Mouse (Mus musculus) myocyte (in vitro differentiated cells): ENCODE results near the gene Fiz1.

Source experiments
- CEBPB ChIP-seq: IDR thresholded peaks from 2 replicates; pipeline ENCODE4 v1.6.1; 2011; ENCODE audit warnings: mild to moderate bottlenecking, moderate library complexity; ENCODE audit not compliant: poor library complexity, insufficient read depth, severe bottlenecking
- E2F4 ChIP-seq: IDR thresholded peaks from one replicate; pipeline ENCODE4 v1.6.1; 2011; ENCODE audit warnings: mild to moderate bottlenecking, control low read depth, moderate library complexity; ENCODE audit not compliant: insufficient read depth
- MAX ChIP-seq: IDR thresholded peaks from one replicate; pipeline ENCODE4 v1.6.1; 2011; ENCODE audit warnings: low read depth, mild to moderate bottlenecking, control low read depth
- MYOG ChIP-seq, 3 experiments: IDR thresholded peaks; one replicate each; pipeline ENCODE4 v1.6.1; 2011; ENCODE audit warnings: control low read depth in 2 of 3, low read depth in 2 of 3, mild to moderate bottlenecking in 2 of 3; ENCODE audit not compliant: insufficient read length in 2 of 3, control insufficient read depth in 1 of 3, insufficient read depth in 1 of 3
- POLR2A ChIP-seq: IDR thresholded peaks from one replicate; pipeline ENCODE4 v1.6.1; 2011; ENCODE audit warnings: low read depth, mild to moderate bottlenecking, control low read depth, moderate library complexity; ENCODE audit not compliant: insufficient read length
- POLR2AphosphoS2 ChIP-seq: IDR thresholded peaks from one replicate; pipeline ENCODE4 v1.6.1; 2011; ENCODE audit warnings: low read depth, control low read depth; ENCODE audit not compliant: insufficient read length
- REST ChIP-seq: IDR thresholded peaks from one replicate; pipeline ENCODE4 v1.6.1; 2011; ENCODE audit warnings: mild to moderate bottlenecking, control low read depth, moderate library complexity; ENCODE audit not compliant: insufficient read depth, insufficient read length
- SRF ChIP-seq: IDR thresholded peaks from one replicate; pipeline ENCODE4 v1.6.1; 2011; ENCODE audit warnings: low read depth; ENCODE audit not compliant: control insufficient read depth, insufficient read length
- TCF12 ChIP-seq: IDR thresholded peaks from one replicate; pipeline ENCODE4 v1.6.1; 2011; ENCODE audit warnings: mild to moderate bottlenecking, control low read depth; ENCODE audit not compliant: poor library complexity, insufficient read depth, severe bottlenecking
- TCF3 ChIP-seq: IDR thresholded peaks from one replicate; pipeline ENCODE4 v1.6.1; 2011; ENCODE audit warnings: low read depth, control low read depth; ENCODE audit not compliant: insufficient read length

GRCm38 (mm10) chr7:5012681-5013513 is 1.6 kb downstream of the Fiz1 start:
- TF ChIP-seq MYOG (IDR thresholded peaks at IDR 0.05; ENCODE audit: control insufficient read depth in 1 of 3, insufficient read depth in 1 of 3, insufficient read length in 2 of 3, low read depth in 2 of 3) = no peak
- no peak for TF ChIP-seq MAX
- no peak for TF ChIP-seq POLR2AphosphoS2
- no peak for TF ChIP-seq POLR2A
- no peak for TF ChIP-seq SRF
- TF ChIP-seq CEBPB = no peak
- no peak for TF ChIP-seq E2F4
- TF ChIP-seq REST = no peak
- TF ChIP-seq TCF12 = no peak
- TF ChIP-seq TCF3 = no peak
